Mouse (Mus musculus): Measurements from ENCODE around the gene Atg4c.

GRCm38 (mm10) chr4:99186412-99187125 lies 7.2 kb upstream of the Atg4c start:
- TF ChIP-seq GATA1 (IDR thresholded peaks at IDR 0.05; ENCODE audit: low read length) = no peak
- no peak for TF ChIP-seq TAL1 (IDR thresholded peaks at IDR 0.05; ENCODE audit: low read length)
